Mouse (Mus musculus): ENCODE measurements around the gene Ttll10. TPM values are rescaled to one million over a fixed set of nuclear protein-coding genes. Genes with fewer than 3 reads are reported as not detected.

Gene Ttll10
- total and polyA plus RNA-seq, 3 experiments, result 0.11 TPM; not detected in 2

- TF ChIP-seq ZMIZ1 (IDR thresholded peaks at IDR 0.05; ENCODE audit: low read depth, low read length), result no peak
- TF ChIP-seq JUND (IDR thresholded peaks at IDR 0.05; ENCODE audit: low read depth, low read length), result no peak
- TF ChIP-seq HCFC1 (IDR thresholded peaks at IDR 0.05; ENCODE audit: low read depth, low read length), result peak; percentile 54; the same call in 1 of the 2 replicates
- TF ChIP-seq POLR2AphosphoS5 (IDR thresholded peaks at IDR 0.05; ENCODE audit: borderline replicate concordance, low read depth, low read length), result no peak
- TF ChIP-seq NELFE (IDR thresholded peaks at IDR 0.05; ENCODE audit: low read depth, low read length), result no peak
These were observed 28.3 kb upstream of the Ttll10 start (continued) for GRCm38 (mm10) chr4:156087398-156088087.

GRCm38 (mm10) chr4:156085256-156085655 is 26.0 kb upstream of the Ttll10 start:
- no peaks in the 10 kb centered on the region for H3K27me3 ChIP-seq (ENCODE audit: control insufficient read depth in 1 of 2, insufficient read depth in 2 of 2, low read length in 2 of 2)

More at GRCm38 (mm10) chr4:156085256-156085655, 26.0 kb upstream of the Ttll10 start:
- Histone ChIP-seq H3K79me2 (ENCODE audit: control insufficient read depth, insufficient read depth, low read length, poor library complexity) (no peaks in the 10 kb centered on the region), H3K4me3 (ENCODE audit: control insufficient read depth in 1 of 2, insufficient read depth in 1 of 2, low read depth in 2 of 2, low read length in 2 of 2) (no peak overlapping the region), H3K36me3 (ENCODE audit: control insufficient read depth in 1 of 2, insufficient read depth in 2 of 2, low read length in 2 of 2) (peaks cover 0 to 32% of the 10 kb centered on the region in 2 experiments; a peak in 2 of 4 replicates), H3K4me1 (ENCODE audit: control insufficient read depth in 1 of 2, insufficient read depth in 2 of 2, low read length in 2 of 2) (peaks cover 23 to 34% of the 10 kb centered on the region in 2 experiments), H3K9me3 (replicated peaks; ENCODE audit: insufficient read depth, low read length) (no peaks in the 10 kb centered on the region), H3K27ac (ENCODE audit: control insufficient read depth, low read depth, low read length) (no peak overlapping the region; the same call in none of the 2 replicates), H3K9ac (ENCODE audit: control insufficient read depth, low read depth, low read length, poor library complexity, severe bottlenecking) (no peak overlapping the region)
- TF ChIP-seq RAD21 (IDR thresholded peaks at IDR 0.05; ENCODE audit: low read depth, low read length), result no peak
- no peak for TF ChIP-seq MAFK (IDR thresholded peaks at IDR 0.05; ENCODE audit: borderline replicate concordance, low read depth, low read length)
- TF ChIP-seq RCOR1 (IDR thresholded peaks at IDR 0.05; ENCODE audit: low read depth, low read length), result no peak; the same call in 1 of the 2 replicates
- TF ChIP-seq CHD2 (IDR thresholded peaks at IDR 0.05; ENCODE audit: low read length), result no peak
- TF ChIP-seq MEF2A (IDR thresholded peaks at IDR 0.05; ENCODE audit: extremely low read depth, insufficient replicate concordance, low read depth, low read length, poor library complexity, severe bottlenecking), result no peak
- TF ChIP-seq EP300 (IDR thresholded peaks at IDR 0.05; ENCODE audit: low read depth in 1 of 2, low read length in 2 of 2), result peak; percentile 59 to 61
- no peak for TF ChIP-seq NRF1 (IDR thresholded peaks at IDR 0.05; ENCODE audit: insufficient read depth, low read depth, low read length, poor library complexity, severe bottlenecking)
- peak; percentile 36; the same call in 1 of the 2 replicates for TF ChIP-seq TAL1 (IDR thresholded peaks at IDR 0.05; ENCODE audit: low read length)
- no peak for TF ChIP-seq ZNF384 (IDR thresholded peaks at IDR 0.05; ENCODE audit: low read depth, low read length)
- no peak for TF ChIP-seq JUND (IDR thresholded peaks at IDR 0.05; ENCODE audit: low read depth, low read length)
- TF ChIP-seq CHD1 (IDR thresholded peaks at IDR 0.05; ENCODE audit: low read depth, low read length), result no peak
- no peak for TF ChIP-seq ELF1 (IDR thresholded peaks at IDR 0.05; ENCODE audit: low read depth, low read length)
- 0 out of 2 replicates have a peak, but pooled peaks have one; percentile 15 for TF ChIP-seq MXI1 (IDR thresholded peaks at IDR 0.05; ENCODE audit: low read depth, low read length)
- no peak for TF ChIP-seq SMC3 (IDR thresholded peaks at IDR 0.05; ENCODE audit: low read depth, low read length)
- no peak for TF ChIP-seq KAT2A (conservative IDR thresholded peaks at IDR 0.05; ENCODE audit: low read depth, low read length)
- TF ChIP-seq GATA1 (IDR thresholded peaks at IDR 0.05; ENCODE audit: low read depth, low read length), result peak; percentile 58
- no peak for TF ChIP-seq POLR2AphosphoS5 (IDR thresholded peaks at IDR 0.05; ENCODE audit: borderline replicate concordance, low read depth, low read length)
- TF ChIP-seq HCFC1 (IDR thresholded peaks at IDR 0.05; ENCODE audit: low read depth, low read length), result no peak
- TF ChIP-seq CTCF (IDR thresholded peaks at IDR 0.05 in 2 of 3, conservative IDR thresholded peaks at IDR 0.05 in 1 of 3; ENCODE audit: control insufficient read depth in 1 of 3, insufficient read depth in 1 of 3, low read depth in 2 of 3, low read length in 3 of 3, poor library complexity in 1 of 3, severe bottlenecking in 1 of 3), result no peak
- TF ChIP-seq POLR2A (IDR thresholded peaks at IDR 0.05; ENCODE audit: control insufficient read depth in 1 of 2, insufficient read depth in 1 of 2, low read depth in 1 of 2, low read length in 2 of 2, poor library complexity in 1 of 2), result no peak
- TF ChIP-seq NELFE (IDR thresholded peaks at IDR 0.05; ENCODE audit: low read depth, low read length), result no peak
- no peak for TF ChIP-seq USF2 (IDR thresholded peaks at IDR 0.05; ENCODE audit: borderline replicate concordance in 1 of 2, insufficient read depth in 1 of 2, low read depth in 1 of 2, low read length in 2 of 2)
- no peak for TF ChIP-seq MYB (IDR thresholded peaks at IDR 0.05; ENCODE audit: low read depth, low read length)
- no peak for TF ChIP-seq USF1 (IDR thresholded peaks at IDR 0.05; ENCODE audit: low read depth, low read length)
- peak; percentile 41 for TF ChIP-seq TCF12 (IDR thresholded peaks at IDR 0.05; ENCODE audit: low read depth, low read length)
- no peak for TF ChIP-seq SIN3A (IDR thresholded peaks at IDR 0.05; ENCODE audit: low read length)
- TF ChIP-seq ETS1 (IDR thresholded peaks at IDR 0.05; ENCODE audit: low read depth, low read length), result no peak
- TF ChIP-seq MAX (IDR thresholded peaks at IDR 0.05; ENCODE audit: low read length), result no peak
- TF ChIP-seq POLR2AphosphoS2 (IDR thresholded peaks at IDR 0.05; ENCODE audit: low read length), result no peak
- no peak for TF ChIP-seq ZC3H11A (IDR thresholded peaks at IDR 0.05; ENCODE audit: low read depth, low read length)
- no peak for TF ChIP-seq UBTF (IDR thresholded peaks at IDR 0.05; ENCODE audit: borderline replicate concordance, insufficient read depth, low read depth, low read length)
- no peak for TF ChIP-seq GABPA (IDR thresholded peaks at IDR 0.05; ENCODE audit: low read depth, low read length)
- no peak for TF ChIP-seq ZMIZ1 (IDR thresholded peaks at IDR 0.05; ENCODE audit: low read depth, low read length)
- DNase-seq (ENCODE audit: low read depth, low spot score), result peak; percentile 53
